Mouse (Mus musculus) cerebellum, adult 2 months (tissue): ENCODE results near the gene Cbfa2t2. TPM values are rescaled to one million over a fixed set of nuclear protein-coding genes. Genes with fewer than 3 reads are reported as not detected.

Source experiments
- DNase-seq, 2 experiments: peaks; one replicate each; pipeline ENCODE4 v3.0.0; 2021
- H3K27ac ChIP-seq: fragments of 200-500 bp; 2 replicates; pipeline ENCODE4 v1.5.1; 2012; ENCODE audit warnings: low read length, control low read depth, inconsistent platforms; ENCODE audit not compliant: insufficient read depth
- H3K27me3 ChIP-seq: fragments of 200-500 bp; 2 replicates; pipeline ENCODE4 v1.6.1; 2012; ENCODE audit warnings: inconsistent platforms, mild to moderate bottlenecking, low read length, moderate library complexity; ENCODE audit not compliant: control insufficient read depth, insufficient read depth
- H3K4me1 ChIP-seq: fragments of 200-500 bp; 2 replicates; pipeline ENCODE4 v1.6.1; 2011; ENCODE audit warnings: low read length; ENCODE audit not compliant: control insufficient read depth, insufficient read depth
- H3K4me3 ChIP-seq: fragments of 200-500 bp; replicated peaks from 2 replicates; pipeline ENCODE3; 2011; ENCODE audit warnings: mild to moderate bottlenecking, low read depth, low read length, control low read depth; ENCODE audit not compliant: insufficient read depth
- CTCF ChIP-seq: fragments of 200-500 bp; IDR thresholded peaks from 2 replicates; pipeline ENCODE4 v1.5.1; 2011; ENCODE audit warnings: low read depth, mild to moderate bottlenecking, control low read depth, low read length, moderate library complexity, borderline replicate concordance; ENCODE audit not compliant: insufficient read depth
- POLR2A ChIP-seq: fragments of 200-500 bp; IDR thresholded peaks from 2 replicates; pipeline ENCODE4 v1.6.1; 2011; ENCODE audit warnings: low read length, control low read depth, borderline replicate concordance; ENCODE audit not compliant: insufficient read depth
- WGBS: fragments of 180-500 bp; shearing (Covaris S2); methylation state at CpG from one replicate; pipeline ENCODE4 v1.1.7; 2018; 5-methylcytosine and 5-hydroxymethylcytosine counted together
- polyA plus RNA-seq: library from polyadenylated mRNA; depleted of rRNA; stranded (reverse); fragments of >200 nt; gene quantifications from 2 replicates; pipeline ENCODE4 v1.2.3, GENCODE M21; 2012

Gene Cbfa2t2
- polyA plus RNA-seq, 1 experiment, result 31.5 TPM

GRCm38 (mm10) chr2:154557184-154557832 lies 121.0 kb downstream of the Cbfa2t2 start:
- Histone ChIP-seq H3K27ac (no peak overlapping the region), H3K4me1 (peaks cover 31% of the 10 kb centered on the region), H3K4me3 (peak overlapping the region; percentile 75), H3K27me3 (no peaks in the 10 kb centered on the region)
- 23% methylated on average over 5 of the region's 5 CpGs for WGBS
- TF ChIP-seq POLR2A (no peak), CTCF (no peak)
- DNase-seq, result peak in 1 of 2 experiments; percentile 47

DNA sequence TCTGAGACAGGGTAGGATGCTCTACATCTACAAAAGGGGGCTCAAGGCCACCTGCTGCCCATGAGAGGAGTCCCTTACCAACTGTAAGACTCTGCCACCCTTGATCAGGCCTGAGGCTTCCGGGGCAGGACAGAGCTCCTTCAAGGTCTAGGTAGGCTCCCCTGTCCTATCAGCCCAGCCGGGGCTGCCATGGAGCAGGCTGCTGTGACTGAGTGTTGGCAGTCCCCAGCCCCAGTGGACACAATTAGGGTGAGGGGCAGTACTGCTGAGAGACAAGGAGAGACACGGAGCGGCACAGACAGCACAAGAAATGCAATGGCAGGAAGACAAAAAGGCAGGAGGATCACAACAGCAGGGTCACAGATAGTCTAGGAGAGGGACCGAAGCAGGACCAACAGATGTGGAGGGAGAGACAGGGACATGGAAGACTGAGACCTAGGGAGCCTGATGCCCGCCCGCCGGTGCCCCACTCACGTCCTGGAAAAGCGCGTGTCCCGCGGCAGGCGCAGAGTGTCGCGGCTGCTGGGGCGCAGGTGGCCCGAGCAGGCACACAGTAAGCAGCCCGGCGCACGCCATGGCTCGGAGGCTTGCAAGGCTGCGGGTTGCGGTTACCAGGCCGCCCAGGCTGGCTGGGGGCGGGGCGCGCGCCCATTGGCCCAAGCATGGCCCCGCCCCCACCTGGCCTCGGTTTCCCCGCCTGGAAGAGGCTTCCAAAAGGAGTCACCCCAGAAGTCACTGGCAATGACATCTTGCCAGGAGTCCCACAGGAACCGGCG lies 122.2 kb downstream of the Cbfa2t2 start, which contains the start of gene Necab3:
Gene Necab3, minus strand, starts transcription at position 627 of the 776 bp plus-strand sequence.
- 4% methylated on average over 34 of the region's 34 CpGs for WGBS
- H3K4me3 ChIP-seq, result peak within 1 kb of the TSS; percentile 75
- DNase-seq, result peak; percentile 76 to 79
- H3K4me1 ChIP-seq, result peaks cover 34% of the 10 kb centered on the region
- peak; percentile 59 for TF ChIP-seq POLR2A
- no peak for TF ChIP-seq CTCF
- peak within 1 kb of the TSS; percentile 29 for H3K27ac ChIP-seq
- H3K27me3 ChIP-seq, result no peaks in the 10 kb centered on the region

DNA sequence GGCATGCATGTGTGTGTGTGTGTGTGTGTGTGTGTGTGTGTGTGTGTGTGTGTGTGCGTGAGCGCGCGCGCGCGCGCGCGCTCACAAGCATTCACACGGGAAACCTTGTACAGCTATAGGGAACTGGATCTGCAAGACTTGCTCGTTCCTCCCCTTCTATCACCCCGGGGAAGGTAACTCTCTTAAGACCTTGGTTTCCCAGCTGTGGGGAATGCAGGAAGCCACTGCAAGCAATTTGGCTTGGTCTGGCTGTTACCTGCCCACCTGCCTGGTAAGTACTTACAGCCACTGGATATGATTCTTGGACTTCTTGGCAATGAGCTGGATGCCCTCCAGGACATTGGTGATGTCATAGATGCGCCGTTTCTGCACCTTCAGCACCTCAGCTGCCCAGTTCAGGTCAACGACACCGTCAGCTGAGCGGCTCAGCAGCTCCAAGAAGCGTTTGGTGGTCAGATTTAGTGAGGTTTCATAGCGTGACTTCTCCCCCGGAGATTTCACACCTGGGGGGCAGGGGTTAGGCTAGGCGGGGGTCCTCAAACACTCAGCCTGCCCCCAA lies 127.4 kb downstream of the Cbfa2t2 start:
- TF ChIP-seq CTCF, result no peak
- Histone ChIP-seq H3K4me1 (peaks cover 45% of the 10 kb centered on the region), H3K27ac (no peak overlapping the region), H3K4me3 (no peak overlapping the region), H3K27me3 (no peaks in the 10 kb centered on the region)
- DNase-seq, result no peak
- WGBS, result 91% methylated on average over 22 of the region's 22 CpGs

GRCm38 (mm10) chr2:154565562-154565961 lies 129.3 kb downstream of the Cbfa2t2 start:
- peak; percentile 87 to 92 for DNase-seq

DNA sequence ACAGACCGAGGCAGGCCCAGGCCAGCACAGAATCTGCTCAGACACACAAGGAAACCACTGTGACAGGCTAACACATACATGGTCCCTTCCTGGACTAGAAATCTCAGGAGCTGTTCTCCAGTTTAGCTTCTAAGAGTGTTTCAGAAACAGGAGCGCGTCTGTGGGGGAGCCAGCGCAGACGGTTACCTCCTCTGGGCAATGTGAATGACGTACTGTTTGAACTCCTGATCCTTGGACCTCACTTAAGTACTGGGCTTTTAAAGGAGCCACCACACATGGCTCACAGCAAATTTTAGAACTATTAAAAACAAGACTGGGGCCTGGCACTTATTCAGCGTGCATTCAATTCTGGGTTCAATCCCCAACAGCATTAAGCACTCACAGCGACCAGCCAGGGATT lies 130.4 kb downstream of the Cbfa2t2 start:
- peaks cover 33% of the 10 kb centered on the region for H3K4me1 ChIP-seq
- no peak overlapping the region for H3K27ac ChIP-seq
- 75% methylated on average over 8 of the region's 8 CpGs for WGBS

More at GRCm38 (mm10) chr2:154565562-154565961, 129.3 kb downstream of the Cbfa2t2 start:
- TF ChIP-seq CTCF, result no peak
- TF ChIP-seq POLR2A, result no peak
- peaks cover 36% of the 10 kb centered on the region for H3K4me1 ChIP-seq
- 14% methylated on average over 3 of the region's 3 CpGs for WGBS
- H3K27ac ChIP-seq, result peak overlapping the region; percentile 59
- H3K4me3 ChIP-seq, result no peak overlapping the region
- H3K27me3 ChIP-seq, result no peaks in the 10 kb centered on the region

GRCm38 (mm10) chr2:154567766-154568165 lies 131.5 kb downstream of the Cbfa2t2 start:
- H3K27ac ChIP-seq, result no peak overlapping the region

More for the DNA sequence above, 130.4 kb downstream of the Cbfa2t2 start:
- TF ChIP-seq CTCF, result no peak
- TF ChIP-seq POLR2A, result no peak
- H3K27me3 ChIP-seq, result no peaks in the 10 kb centered on the region
- no peak overlapping the region for H3K4me3 ChIP-seq
- no peak for DNase-seq

DNA sequence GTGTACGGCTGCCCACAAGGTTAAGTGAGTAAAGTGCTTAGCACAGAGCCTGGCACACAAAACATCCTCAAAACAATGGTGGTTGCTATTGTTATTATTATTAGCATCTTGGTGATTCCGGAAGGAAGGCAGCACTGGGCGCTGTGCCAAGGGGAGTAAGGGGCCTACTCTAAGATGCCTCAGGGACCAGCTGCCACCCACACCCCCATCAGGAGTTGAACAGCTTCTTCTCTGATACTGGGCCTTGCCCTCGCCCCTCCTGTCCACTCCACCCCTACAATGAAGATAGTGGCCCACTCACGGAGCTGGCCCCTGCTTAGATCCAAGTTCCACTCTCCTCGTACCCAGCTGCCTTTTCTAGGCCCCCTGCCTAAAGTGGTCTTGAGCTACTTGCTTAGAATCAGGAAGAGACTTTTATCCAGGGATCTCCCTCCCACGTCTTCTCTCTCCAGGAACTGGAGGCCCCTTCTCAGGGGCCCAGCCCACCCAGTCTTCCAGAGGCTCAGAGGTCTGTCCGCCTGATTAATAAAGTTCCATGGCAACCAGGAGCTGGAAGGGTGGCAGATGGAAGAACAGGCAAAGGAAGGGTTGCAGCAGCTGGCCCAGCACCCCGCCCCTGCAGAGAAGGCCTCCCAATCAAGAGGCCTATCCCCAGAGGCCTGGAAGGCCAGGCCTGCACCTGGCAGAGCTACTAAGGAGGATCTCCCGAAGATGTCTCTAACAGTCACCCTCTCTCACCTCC lies 132.2 kb downstream of the Cbfa2t2 start:
- TF ChIP-seq CTCF (no peak), POLR2A (no peak)
- H3K27me3 ChIP-seq, result no peaks in the 10 kb centered on the region
- peaks cover 24% of the 10 kb centered on the region for H3K4me1 ChIP-seq
- no peak overlapping the region for H3K4me3 ChIP-seq
- no peak for DNase-seq
- no peak overlapping the region for H3K27ac ChIP-seq
- 55% methylated on average over 10 of the region's 10 CpGs for WGBS

More at GRCm38 (mm10) chr2:154567766-154568165, 131.5 kb downstream of the Cbfa2t2 start:
- Histone ChIP-seq H3K4me3 (no peak overlapping the region), H3K27me3 (no peaks in the 10 kb centered on the region), H3K4me1 (peaks cover 32% of the 10 kb centered on the region)
- no peak for DNase-seq
- 85% methylated on average over 2 of the region's 2 CpGs for WGBS
- TF ChIP-seq POLR2A (no peak), CTCF (no peak)

- peak overlapping the region; percentile 44 for H3K4me3 ChIP-seq
- 2% methylated on average over 70 of the region's 70 CpGs for WGBS
- peaks cover 18% of the 10 kb centered on the region for H3K4me1 ChIP-seq
- no peak for DNase-seq
- TF ChIP-seq POLR2A, result no peak
- no peak for TF ChIP-seq CTCF
- H3K27me3 ChIP-seq, result no peaks in the 10 kb centered on the region
- no peak overlapping the region for H3K27ac ChIP-seq
Measured at GRCm38 (mm10) chr2:154569071-154569748, 132.9 kb downstream of the Cbfa2t2 start.
